Mouse (Mus musculus) thymus, postnatal 36 days (tissue): Measurements from ENCODE around the gene Polr2j.
A peak's percentile ranks its signal among the peaks of the same experiment; 100 is the strongest.

Source experiments
- DNase-seq, 2 experiments: peaks; one replicate each; pipeline ENCODE4 v3.0.0; 2022; ENCODE audit warnings: mixed read lengths in 2 of 2

The Polr2j gene

GRCm38 (mm10) chr5:136115891-136116783 is at the start of gene Polr2j:
Gene Polr2j, plus strand, starts transcription at chr5:136116631.
- peak; percentile 94 to 97 for DNase-seq

GRCm38 (mm10) chr5:136069411-136069810 is 47.0 kb upstream of the Polr2j start:
- no peak for DNase-seq

GRCm38 (mm10) chr5:136073051-136073450 is 43.4 kb upstream of the Polr2j start:
- no peak for DNase-seq

DNA sequence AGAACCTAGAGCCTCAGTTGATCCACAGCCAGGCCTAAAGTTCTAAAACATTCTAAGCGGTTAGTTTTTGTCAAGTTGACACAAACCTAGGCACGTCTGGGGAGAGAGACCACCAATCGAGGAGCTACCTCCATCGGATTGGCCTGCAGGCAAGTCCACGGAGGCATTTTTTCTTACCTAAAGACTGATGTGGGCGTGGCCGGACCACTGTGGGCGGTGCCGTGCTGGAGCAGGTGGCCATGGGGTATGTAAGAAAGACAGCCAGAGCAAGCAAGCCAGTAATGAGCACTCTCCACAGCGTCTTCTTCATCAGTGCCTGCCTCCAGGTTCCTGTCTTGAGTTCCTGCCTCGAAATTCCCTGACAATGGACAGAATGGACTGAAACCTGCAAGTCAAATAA is 42.9 kb upstream of the Polr2j start:
- DNase-seq: no peak

GRCm38 (mm10) chr5:136075076-136075475 is 41.4 kb upstream of the Polr2j start:
- no peak for DNase-seq

GRCm38 (mm10) chr5:136076284-136076683 is 40.1 kb upstream of the Polr2j start:
- DNase-seq: no peak

DNA sequence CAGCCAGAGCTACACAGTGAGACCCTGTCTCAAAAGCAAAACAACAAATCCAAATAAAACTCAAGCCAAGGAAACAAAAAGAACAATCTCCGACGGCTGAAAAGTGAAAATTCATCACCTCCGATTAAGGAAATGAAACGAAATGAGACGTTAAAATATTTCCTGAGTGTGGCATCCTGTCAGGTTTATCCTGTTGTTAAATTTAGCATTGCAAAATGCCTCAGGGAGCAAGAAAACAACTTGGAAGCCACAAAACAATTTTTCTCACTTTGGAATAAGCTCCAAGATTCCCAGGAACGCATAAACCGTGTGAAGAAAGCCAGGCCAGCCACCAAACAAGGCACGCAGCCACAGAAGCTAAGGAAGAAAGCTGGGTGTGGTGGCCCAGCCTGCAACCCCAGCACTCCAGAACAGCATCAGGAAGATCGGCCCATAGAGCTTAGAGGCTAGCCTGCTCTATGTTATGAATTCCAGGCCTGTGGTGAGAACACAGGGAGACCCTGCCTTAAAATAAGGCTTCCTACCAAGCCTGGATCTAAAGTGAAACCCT is 39.4 kb upstream of the Polr2j start:
- no peak for DNase-seq

- DNase-seq: no peak
Measured at GRCm38 (mm10) chr5:136078136-136078535, 38.3 kb upstream of the Polr2j start.

DNA sequence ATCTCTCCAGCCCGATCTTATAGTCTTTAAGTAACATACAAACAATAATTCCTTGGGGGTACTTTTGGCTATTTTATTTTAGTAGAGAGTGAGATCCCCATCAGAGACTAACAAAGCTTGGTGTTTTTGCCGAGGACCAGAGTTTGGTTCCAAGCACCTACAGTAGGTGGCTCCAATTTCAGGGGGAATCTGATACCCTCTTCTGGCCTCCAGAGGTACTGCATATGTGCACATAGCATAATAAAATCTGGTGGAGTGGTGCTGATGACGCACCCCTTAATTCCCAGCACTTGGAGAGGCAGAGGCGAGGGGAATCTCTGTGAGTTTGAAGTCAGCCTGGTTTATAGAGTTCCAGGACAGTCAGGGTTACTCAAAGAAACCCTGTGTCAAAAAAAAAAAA is 34.1 kb upstream of the Polr2j start:
- DNase-seq: no peak

GRCm38 (mm10) chr5:136083669-136084107 is 32.7 kb upstream of the Polr2j start, which contains the start of gene Rasa4:
Gene Rasa4, plus strand, starts transcription at chr5:136083916.
- DNase-seq: peak; percentile 96 to 98

- DNase-seq: no peak
Measured at GRCm38 (mm10) chr5:136084144-136084881, 32.1 kb upstream of the Polr2j start.

DNA sequence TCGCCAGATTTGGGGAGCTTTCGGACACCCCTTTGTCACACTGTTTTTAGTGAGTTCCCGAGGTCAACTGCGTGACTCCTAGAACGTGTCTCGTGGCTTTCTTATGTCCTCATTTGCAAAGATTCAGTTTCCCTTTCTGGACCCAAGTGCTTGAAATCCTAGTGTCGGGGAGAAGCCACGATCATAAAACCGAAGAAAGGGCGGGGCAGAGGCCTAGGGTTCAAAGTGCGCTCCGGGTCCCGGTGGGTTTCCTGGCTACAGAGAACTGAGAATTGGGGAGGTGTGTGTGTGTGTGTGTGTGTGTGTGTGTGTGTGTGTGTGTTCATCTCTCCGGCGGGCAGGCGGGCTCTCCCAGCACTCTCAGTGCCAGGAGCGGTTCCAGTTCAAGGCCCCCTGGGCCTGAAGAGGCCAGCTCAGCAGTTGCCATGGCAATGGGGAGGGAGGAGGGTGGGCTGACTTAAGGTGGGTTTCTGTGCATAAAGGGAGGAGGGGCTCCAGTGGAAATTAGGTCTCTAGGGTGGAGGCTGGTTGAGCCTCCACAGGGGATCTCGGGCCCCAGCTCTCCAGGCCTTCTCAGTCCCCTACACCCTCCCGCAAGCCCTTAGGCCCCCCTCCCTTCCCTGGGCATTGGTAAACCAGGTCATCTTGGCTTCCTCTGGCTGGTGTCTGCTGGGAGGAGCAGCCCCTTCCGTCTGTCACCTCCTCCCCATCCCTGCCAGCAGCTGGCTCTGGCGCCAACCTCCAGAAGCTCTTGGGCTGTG is 31.4 kb upstream of the Polr2j start:
- DNase-seq: peak; percentile 51 to 63

DNA sequence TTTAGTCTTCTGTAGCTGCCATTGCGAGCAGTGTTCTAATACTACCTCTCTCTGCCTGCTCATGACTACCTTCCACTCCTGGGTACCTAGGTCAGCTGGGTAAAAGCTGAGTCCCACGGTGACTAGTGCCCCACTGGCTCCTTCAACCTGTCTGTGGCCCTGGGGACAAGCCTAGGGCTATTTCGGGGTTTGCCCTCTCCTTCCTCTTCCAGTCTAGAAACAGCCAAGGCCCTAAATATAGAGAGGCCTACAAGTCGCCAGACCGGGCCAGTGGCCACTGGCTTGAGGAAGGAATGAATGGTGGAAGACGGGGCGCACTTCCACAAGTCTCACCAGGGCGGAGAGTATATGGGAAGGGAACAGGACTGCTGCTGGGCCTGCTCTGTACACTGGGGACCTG is 30.1 kb upstream of the Polr2j start:
- no peak for DNase-seq

DNA sequence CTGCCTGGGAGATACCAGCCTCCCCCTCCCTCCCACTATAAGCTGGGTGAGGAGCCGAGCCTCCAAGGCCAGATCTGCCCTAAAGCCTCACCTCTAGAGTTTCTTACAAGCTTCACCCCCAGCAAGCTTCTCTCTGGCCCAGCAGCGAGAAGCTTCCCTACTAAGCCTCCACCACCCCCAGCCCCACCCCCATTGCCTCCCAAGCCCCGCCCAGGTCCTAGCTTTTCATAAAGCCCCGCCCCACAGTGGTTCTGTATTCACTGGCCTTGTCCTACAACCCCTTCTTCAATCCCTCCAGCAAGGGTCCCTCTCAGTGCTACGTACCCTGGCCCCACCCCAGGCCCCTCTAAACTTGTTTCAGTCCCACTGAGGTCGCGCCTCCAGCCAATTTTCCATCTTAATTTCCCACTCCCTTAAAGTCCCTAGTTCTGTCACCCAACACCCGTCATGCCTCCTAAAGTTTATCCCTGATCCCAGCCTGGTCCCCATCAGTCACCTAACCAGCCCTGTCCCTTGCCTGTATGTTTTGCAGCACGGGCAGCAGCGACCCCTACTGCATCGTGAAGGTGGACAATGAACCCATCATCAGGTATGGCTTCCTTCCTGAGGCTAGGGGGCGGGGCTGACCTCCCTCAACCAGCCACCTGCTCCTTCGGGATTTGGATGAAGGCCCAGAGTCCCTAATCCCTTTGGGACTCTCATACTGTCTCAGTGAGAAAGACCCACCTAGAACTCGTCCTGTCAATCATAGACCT is 27.4 kb upstream of the Polr2j start:
- DNase-seq: no peak

- DNase-seq: peak; percentile 54 to 74
Measured at GRCm38 (mm10) chr5:136091927-136092326, 24.5 kb upstream of the Polr2j start.

DNA sequence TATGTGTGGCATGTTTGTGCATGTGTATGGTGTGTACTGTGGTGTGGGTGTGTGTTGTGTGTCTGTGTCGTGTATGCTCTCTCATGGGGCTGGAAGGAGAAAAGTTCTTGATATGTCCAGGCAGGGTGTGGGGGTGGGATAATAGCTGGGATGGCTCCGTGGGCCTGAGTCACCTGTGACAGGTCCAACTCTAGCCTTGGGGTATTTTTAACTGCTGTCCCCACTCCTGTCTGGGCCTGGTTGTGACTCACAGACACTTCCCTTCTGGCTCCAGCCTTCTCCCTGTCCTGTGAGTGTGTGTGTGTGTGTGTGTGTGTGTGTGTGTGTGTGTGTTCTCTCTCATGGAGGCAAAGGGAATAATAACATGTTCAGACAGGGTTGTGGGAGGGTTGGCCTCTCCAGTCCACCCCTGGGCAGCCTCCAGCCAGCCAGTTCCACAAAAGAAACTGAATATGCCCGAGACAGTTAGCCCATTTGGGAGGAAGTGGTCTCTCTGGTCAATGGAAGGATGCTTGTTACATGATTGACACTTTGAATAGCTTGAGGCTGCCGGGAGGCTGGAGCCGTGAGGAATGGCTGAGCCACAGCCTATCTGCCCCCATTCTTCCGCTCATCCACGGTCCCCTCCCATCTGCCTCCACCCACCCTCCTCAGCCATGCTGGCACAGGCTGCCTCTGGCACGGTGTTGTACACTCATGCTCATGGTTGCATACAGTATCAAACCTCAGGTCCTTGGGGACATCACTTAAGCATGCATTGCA is 22.0 kb upstream of the Polr2j start:
- no peak for DNase-seq

- no peak for DNase-seq
Measured at GRCm38 (mm10) chr5:136095089-136095488, 21.3 kb upstream of the Polr2j start.

DNA sequence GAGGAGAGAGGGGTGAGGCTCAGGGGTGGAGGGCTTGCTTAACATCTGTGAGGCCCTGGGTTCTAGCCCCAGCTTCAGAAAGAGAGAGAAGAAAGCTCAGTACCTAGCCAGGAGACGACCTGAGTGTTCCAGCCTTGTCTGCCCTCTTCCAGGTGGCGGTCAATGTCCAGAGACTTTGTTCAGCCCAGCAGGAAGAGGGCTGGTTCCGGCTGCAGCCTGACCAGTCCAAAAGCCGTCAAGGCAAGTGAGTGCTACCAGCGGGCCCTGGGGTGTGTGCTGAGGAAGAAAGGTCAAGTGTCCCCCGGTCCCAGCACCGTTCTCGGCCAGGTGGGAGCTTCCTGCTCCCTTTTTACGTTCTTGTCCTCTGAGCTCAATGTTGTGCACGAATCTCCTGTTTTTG is 17.9 kb upstream of the Polr2j start:
- DNase-seq: no peak

GRCm38 (mm10) chr5:136102099-136102820 is 14.2 kb upstream of the Polr2j start:
- peak; percentile 71 to 80 for DNase-seq

DNA sequence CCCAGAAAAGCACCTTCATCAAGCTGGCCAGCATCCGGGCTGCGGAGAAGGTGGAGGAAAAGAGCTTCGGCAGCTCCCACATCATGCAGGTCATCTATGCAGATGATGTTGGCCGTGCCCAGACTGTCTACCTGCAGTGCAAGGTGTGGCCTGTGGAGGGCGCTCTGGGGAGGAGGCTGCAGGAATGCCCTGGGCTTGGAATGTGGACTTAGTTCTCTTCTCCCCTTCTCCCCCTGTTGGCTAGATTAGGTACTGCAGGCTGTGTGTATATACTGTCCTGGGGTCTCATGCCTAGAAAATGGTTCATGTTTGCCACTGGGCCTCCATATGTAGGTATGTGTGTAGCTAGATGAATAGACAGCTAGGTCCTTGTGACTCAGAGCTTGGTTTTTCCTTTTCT is 11.9 kb upstream of the Polr2j start:
- no peak for DNase-seq
